9 mouse cellular contexts compared by ENCODE assay signal in genomic region chr5:135933222-135933899, GRCm38 (mm10). TPM values are rescaled to one million over a fixed set of nuclear protein-coding genes. Genes with fewer than 3 reads are reported as not detected.
A peak's percentile ranks its signal among the peaks of the same experiment; 100 is the strongest.
DNase-seq lines count a peak whose midpoint lies in the region; ATAC-seq and TF ChIP-seq lines count a peak whose summit lies in the region.
"Had no signal": no experiment of that assay in that cellular context is flagged by ENCODE, and none has a peak within 500 bp of the region (broad histone marks: within the 10 kb centered on the region; RNA-seq: fewer than 3 reads in every experiment).

No protein-coding gene starts in this region.

- DNase-seq in cerebellum, adult 2 months: peak in 1 of 2 experiments; percentile 8
- DNase-seq in cerebellum, postnatal 4 days (ENCODE audit: low spot score in 2 of 2): no peak
- no peak for DNase-seq in spleen, adult 2 months (ENCODE audit: low read depth in 1 of 2, low spot score in 2 of 2)
- no peak for DNase-seq in spleen, postnatal 10 days (ENCODE audit: low spot score in 2 of 2)
- DNase-seq in liver, adult 2 months (ENCODE audit: extremely low read depth, low read depth, low spot score): no peak
- no peak for DNase-seq in right cerebral cortex, adult 18-20 months
- no peak for DNase-seq in layer of hippocampus, adult 9-10 months (ENCODE audit: low spot score)

- H3K36me3 ChIP-seq in spleen, adult 2 months (ENCODE audit: control insufficient read depth, insufficient read depth, low read length): peaks cover 14% of the 10 kb centered on the region
- H3K36me3 ChIP-seq in liver, adult 2 months (ENCODE audit: control insufficient read depth, insufficient read depth, low read length): peaks cover 2% of the 10 kb centered on the region; the same call in 1 of the 2 replicates

- no peak for TF ChIP-seq POLR2A in cerebellum, adult 2 months (IDR thresholded peaks at IDR 0.05; ENCODE audit: borderline replicate concordance, insufficient read depth, low read length)
- TF ChIP-seq POLR2A in spleen, adult 2 months (IDR thresholded peaks at IDR 0.05; ENCODE audit: low read depth, low read length): no peak
- TF ChIP-seq POLR2A in liver, adult 2 months (IDR thresholded peaks at IDR 0.05; ENCODE audit: extremely low read depth, insufficient read depth, low read length): no peak

- H3K4me1 ChIP-seq in cerebellum, adult 2 months (ENCODE audit: control insufficient read depth, insufficient read depth, low read length): peaks cover 15% of the 10 kb centered on the region
- H3K4me1 ChIP-seq in spleen, adult 2 months (ENCODE audit: control insufficient read depth, insufficient read depth, insufficient read length): peaks cover 8% of the 10 kb centered on the region; the same call in 1 of the 2 replicates
- H3K4me1 ChIP-seq in liver, adult 2 months (ENCODE audit: control insufficient read depth, insufficient read depth, low read length): peaks cover 21% of the 10 kb centered on the region

- no peak for ATAC-seq in granulocyte monocyte progenitor cell, adult 5-6 weeks (replicated peaks; ENCODE audit: poor library complexity, severe bottlenecking)

- H3K27me3 ChIP-seq in cerebellum, adult 2 months (ENCODE audit: control insufficient read depth, insufficient read depth, low read length): no peaks in the 10 kb centered on the region
- H3K27me3 ChIP-seq in spleen, adult 2 months (ENCODE audit: control insufficient read depth, insufficient read depth, low read length): no peaks in the 10 kb centered on the region
- no peaks in the 10 kb centered on the region for H3K27me3 ChIP-seq in liver, adult 2 months (ENCODE audit: control insufficient read depth, insufficient read depth, low read length)

- H3K27ac ChIP-seq in cerebellum, adult 2 months (ENCODE audit: insufficient read depth, low read length): no peak overlapping the region
- H3K27ac ChIP-seq in spleen, adult 2 months (ENCODE audit: insufficient read depth, low read length): peak overlapping the region; percentile 94
- no peak overlapping the region for H3K27ac ChIP-seq in liver, adult 2 months (replicated peaks; ENCODE audit: insufficient read depth, low read depth, low read length)

- H3K9ac ChIP-seq in liver, adult 2 months (ENCODE audit: low read depth, low read length): peak overlapping the region; percentile 94

- WGBS in cerebellum, adult 2 months: 2% methylated on average over 12 of the region's 12 CpGs
- 11% methylated on average over 12 of the region's 12 CpGs for WGBS in spleen, adult 2 months
- WGBS in liver, adult 2 months: 9% methylated on average over 11 of the region's 12 CpGs

- TF ChIP-seq CTCF in cerebellum, adult 2 months (IDR thresholded peaks at IDR 0.05; ENCODE audit: borderline replicate concordance, insufficient read depth, low read depth, low read length): no peak
- no peak for TF ChIP-seq CTCF in spleen, adult 2 months (IDR thresholded peaks at IDR 0.05; ENCODE audit: extremely low read depth, insufficient read depth, insufficient read length, insufficient replicate concordance)
- no peak for TF ChIP-seq CTCF in liver, adult 2 months (IDR thresholded peaks at IDR 0.05; ENCODE audit: low read depth, low read length)

- H3K79me2 ChIP-seq in liver, adult 2 months (ENCODE audit: control insufficient read depth, insufficient read depth, low read length): peaks cover 16% of the 10 kb centered on the region; the same call in 1 of the 2 replicates

- peak overlapping the region; percentile 93 for H3K4me3 ChIP-seq in cerebellum, adult 2 months (replicated peaks; ENCODE audit: insufficient read depth, low read depth, low read length)
- H3K4me3 ChIP-seq in spleen, adult 2 months (ENCODE audit: extremely low read depth, insufficient read depth, insufficient read length): peak overlapping the region; percentile 87
- peak overlapping the region; percentile 99 for H3K4me3 ChIP-seq in liver, adult 2 months (ENCODE audit: insufficient read depth, low read depth, low read length)

RNA-seq across cellular contexts. Expression of gene Ywhag, which starts 1.1 kb away (rescaled TPM):
- 445 and 493 TPM in 2 replicates for polyA plus RNA-seq in cerebellum, adult 2 months (2012; rRNA removed)
- 40.9 and 50.0 TPM in 2 replicates for polyA plus RNA-seq in spleen, adult 2 months (2012; rRNA removed)
- 23.0 and 30.9 TPM in 2 replicates for total RNA-seq in liver, adult 2 months (2014; rRNA removed)
- 42.4 and 50.4 TPM in 2 replicates for polyA plus RNA-seq in liver, adult 2 months (2012; rRNA removed)
- 97.2 and 120 TPM in 2 replicates for total RNA-seq in granulocyte monocyte progenitor cell, adult 5-6 weeks (2014; fragmentation: Nextera tagmentation)
- 92.2 and 107 TPM in 2 replicates for total RNA-seq in granulocyte monocyte progenitor cell, adult 5-6 weeks (2017)

RNA-seq across cellular contexts. Expression of gene Ssc4d, which starts 41.0 kb away (rescaled TPM):
- 3.3 and 4.1 TPM in 2 replicates for polyA plus RNA-seq in cerebellum, adult 2 months (2012; rRNA removed)
- polyA plus RNA-seq in spleen, adult 2 months (2012; rRNA removed): 2.0 and 2.4 TPM in 2 replicates
- total RNA-seq in liver, adult 2 months (2014; rRNA removed): 4.0 and 4.8 TPM in 2 replicates
- 5.8 and 6.5 TPM in 2 replicates for polyA plus RNA-seq in liver, adult 2 months (2012; rRNA removed)
- 1.8 and 5.0 TPM in 2 replicates for total RNA-seq in granulocyte monocyte progenitor cell, adult 5-6 weeks (2014; fragmentation: Nextera tagmentation)
- 0.90 TPM in 1 of 2 replicates, not detected in the other for total RNA-seq in granulocyte monocyte progenitor cell, adult 5-6 weeks (2017)

RNA-seq across cellular contexts. Expression of gene Hspb1, which starts 45.6 kb away (rescaled TPM):
- 42.9 and 49.2 TPM in 2 replicates for polyA plus RNA-seq in cerebellum, adult 2 months (2012; rRNA removed)
- 34.0 and 70.5 TPM in 2 replicates for polyA plus RNA-seq in spleen, adult 2 months (2012; rRNA removed)
- 18.9 and 19.5 TPM in 2 replicates for total RNA-seq in liver, adult 2 months (2014; rRNA removed)
- 10.9 and 24.3 TPM in 2 replicates for polyA plus RNA-seq in liver, adult 2 months (2012; rRNA removed)
- not detected in 2 replicates for total RNA-seq in granulocyte monocyte progenitor cell, adult 5-6 weeks (2014; fragmentation: Nextera tagmentation)
- not detected in 2 replicates for total RNA-seq in granulocyte monocyte progenitor cell, adult 5-6 weeks (2017)

RNA-seq across cellular contexts. Expression of gene Zp3, which starts 46.5 kb away (rescaled TPM):
- 0.23 and 0.33 TPM in 2 replicates for polyA plus RNA-seq in cerebellum, adult 2 months (2012; rRNA removed)
- polyA plus RNA-seq in spleen, adult 2 months (2012; rRNA removed): not detected in 2 replicates
- not detected in 2 replicates for total RNA-seq in liver, adult 2 months (2014; rRNA removed)
- not detected in 2 replicates for polyA plus RNA-seq in liver, adult 2 months (2012; rRNA removed)
- not detected in 2 replicates for total RNA-seq in granulocyte monocyte progenitor cell, adult 5-6 weeks (2014; fragmentation: Nextera tagmentation)
- not detected in 2 replicates for total RNA-seq in granulocyte monocyte progenitor cell, adult 5-6 weeks (2017)
- total RNA-seq: gastrocnemius, adult 8-10 months had no signal
